Mouse (Mus musculus) lung, postnatal 0 days (tissue): ENCODE results near the gene Tex33.

Experiments
- CTCF ChIP-seq: IDR thresholded peaks from 2 replicates; pipeline ENCODE4 v1.5.1; 2016; ENCODE audit warnings: antibody characterized with exemption, mild to moderate bottlenecking
- EP300 ChIP-seq: IDR thresholded peaks from 2 replicates; pipeline ENCODE4 v1.6.1; 2016; ENCODE audit warnings: antibody characterized with exemption, mild to moderate bottlenecking, control low read depth

DNA sequence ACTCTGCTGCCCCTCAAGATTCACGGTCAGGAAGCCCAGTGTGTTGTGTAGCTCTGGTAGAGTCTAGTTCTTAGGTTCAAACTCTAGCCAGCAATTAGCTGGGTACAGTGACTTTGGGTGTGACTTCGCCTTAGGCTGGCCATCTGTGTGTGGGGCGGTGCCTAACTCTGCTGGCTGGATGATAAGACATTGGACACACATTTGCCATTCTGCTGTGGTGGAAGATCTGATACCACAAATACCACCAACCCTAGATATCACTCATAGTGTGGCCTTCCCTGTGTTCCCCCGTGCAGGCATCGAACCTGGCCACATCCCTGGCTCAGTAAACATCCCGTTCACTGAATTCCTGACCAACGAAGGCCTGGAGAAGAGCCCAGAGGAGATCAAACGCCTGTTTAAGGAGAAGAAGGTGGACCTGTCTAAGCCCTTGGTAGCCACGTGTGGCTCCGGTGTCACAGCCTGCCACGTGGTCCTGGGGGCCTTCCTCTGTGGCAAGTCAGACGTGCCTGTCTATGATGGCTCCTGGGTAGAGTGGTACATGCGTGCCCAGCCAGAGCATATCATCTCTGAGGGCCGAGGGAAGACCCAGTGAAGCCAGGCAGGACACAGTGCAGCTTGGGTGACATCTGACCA lies 17.5 kb upstream of the Tex33 start:
- TF ChIP-seq CTCF (no peak), EP300 (no peak)
